Mouse (Mus musculus) olfactory bulb, adult 2 months (tissue): ENCODE results near the gene BC052040. TPM values are rescaled to one million over a fixed set of nuclear protein-coding genes. Genes with fewer than 3 reads are reported as not detected.

Source experiments
- H3K27ac ChIP-seq: fragments of 200-500 bp; 2 replicates; pipeline ENCODE4 v1.5.1; 2012; ENCODE audit warnings: low read depth, low read length; ENCODE audit not compliant: insufficient read depth
- H3K4me1 ChIP-seq: fragments of 200-500 bp; 2 replicates; pipeline ENCODE4 v1.6.1; 2012; ENCODE audit warnings: low read length; ENCODE audit not compliant: control insufficient read depth, insufficient read depth
- H3K4me3 ChIP-seq: fragments of 200-500 bp; 2 replicates; pipeline ENCODE4 v1.5.1; 2012; ENCODE audit warnings: mild to moderate bottlenecking, low read depth, low read length, moderate library complexity; ENCODE audit not compliant: insufficient read depth
- CTCF ChIP-seq: fragments of 200-500 bp; IDR thresholded peaks from 2 replicates; pipeline ENCODE4 v1.5.1; 2012; ENCODE audit warnings: low read depth, mild to moderate bottlenecking, low read length, moderate library complexity; ENCODE audit not compliant: insufficient read depth
- POLR2A ChIP-seq: fragments of 200-500 bp; IDR thresholded peaks from 2 replicates; pipeline ENCODE4 v1.6.1; 2012; ENCODE audit warnings: mild to moderate bottlenecking, low read depth, low read length, moderate library complexity; ENCODE audit not compliant: insufficient read depth
- WGBS: fragments of 180-500 bp; shearing (Covaris S2); methylation state at CpG from one replicate; pipeline ENCODE4 v1.1.7; 2018; 5-methylcytosine and 5-hydroxymethylcytosine counted together
- polyA plus RNA-seq: library from polyadenylated mRNA; stranded (reverse); fragments of >200 nt; gene quantifications from 2 replicates; pipeline ENCODE4 v1.2.4, GENCODE M21; 2012; ENCODE audit warnings: low replicate concordance; ENCODE audit not compliant: missing spikeins, insufficient read depth, insufficient read length

The BC052040 gene
- polyA plus RNA-seq, 1 experiment, result not detected

- no peaks in the 10 kb centered on the region for H3K4me1 ChIP-seq
- H3K4me3 ChIP-seq, result no peak overlapping the region
- no peak for TF ChIP-seq POLR2A
- no peak for TF ChIP-seq CTCF
- 86% methylated on average over 8 of the region's 8 CpGs for WGBS
- no peak overlapping the region for H3K27ac ChIP-seq
Measured at GRCm38 (mm10) chr2:115764595-115765305, 183.2 kb downstream of the BC052040 start.

GRCm38 (mm10) chr2:115769597-115770305, 188.2 kb downstream of the BC052040 start:
- 62% methylated on average over 10 of the region's 10 CpGs for WGBS
- Histone ChIP-seq H3K4me1 (no peaks in the 10 kb centered on the region), H3K4me3 (no peak overlapping the region), H3K27ac (no peak overlapping the region)
- TF ChIP-seq CTCF (no peak), POLR2A (no peak)

GRCm38 (mm10) chr2:115772709-115773108, 191.2 kb downstream of the BC052040 start:
- H3K4me3 ChIP-seq, result no peak overlapping the region
- H3K4me1 ChIP-seq, result no peaks in the 10 kb centered on the region
- no peak for TF ChIP-seq POLR2A
- TF ChIP-seq CTCF, result no peak
- no peak overlapping the region for H3K27ac ChIP-seq
- WGBS, result 74% methylated on average over 1 of the region's 1 CpGs

- Histone ChIP-seq H3K27ac (no peak overlapping the region), H3K4me3 (no peak overlapping the region), H3K4me1 (no peaks in the 10 kb centered on the region)
- WGBS, result 80% methylated on average over 5 of the region's 5 CpGs
- no peak for TF ChIP-seq POLR2A
- no peak for TF ChIP-seq CTCF
Measured at GRCm38 (mm10) chr2:115774153-115774908, 192.8 kb downstream of the BC052040 start.

GRCm38 (mm10) chr2:115775488-115776217, 194.1 kb downstream of the BC052040 start:
- Histone ChIP-seq H3K4me1 (no peaks in the 10 kb centered on the region), H3K4me3 (no peak overlapping the region), H3K27ac (no peak overlapping the region)
- WGBS, result 81% methylated on average over 8 of the region's 8 CpGs
- TF ChIP-seq POLR2A, result no peak
- TF ChIP-seq CTCF, result no peak

GRCm38 (mm10) chr2:115776924-115777860, 195.7 kb downstream of the BC052040 start:
- WGBS, result 80% methylated on average over 17 of the region's 17 CpGs
- TF ChIP-seq CTCF, result no peak
- Histone ChIP-seq H3K27ac (no peak overlapping the region), H3K4me1 (no peaks in the 10 kb centered on the region), H3K4me3 (no peak overlapping the region)

DNA sequence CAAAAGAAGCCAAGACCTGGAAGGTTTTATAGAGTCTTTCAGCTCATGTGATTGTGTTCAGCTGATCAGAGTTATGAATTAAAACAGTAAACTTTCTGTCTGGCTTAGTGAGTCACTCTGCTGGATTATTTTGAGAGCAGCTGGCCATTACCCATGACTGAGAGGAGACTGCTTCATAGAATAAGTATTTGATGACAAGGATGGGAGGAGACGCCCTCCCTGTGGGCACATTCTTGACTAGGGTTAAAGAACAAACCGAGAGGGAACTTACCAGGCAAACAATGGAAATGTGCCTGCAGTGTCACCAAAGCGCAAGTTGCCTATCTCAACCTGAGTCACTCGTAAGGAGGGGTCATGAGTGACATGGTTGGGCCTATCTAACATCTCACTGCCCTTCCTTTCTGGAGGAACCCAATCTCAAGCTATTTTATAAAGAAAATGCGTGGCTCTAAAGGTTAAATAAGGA, 199.1 kb downstream of the BC052040 start:
- H3K27ac ChIP-seq, result no peak overlapping the region
- TF ChIP-seq CTCF, result no peak
- no peak for TF ChIP-seq POLR2A
- no peaks in the 10 kb centered on the region for H3K4me1 ChIP-seq
- no peak overlapping the region for H3K4me3 ChIP-seq
- WGBS, result 90% methylated on average over 5 of the region's 5 CpGs

GRCm38 (mm10) chr2:115785687-115786086, 204.2 kb downstream of the BC052040 start:
- H3K4me3 ChIP-seq, result no peak overlapping the region
- 68% methylated on average over 6 of the region's 6 CpGs for WGBS
- H3K27ac ChIP-seq, result no peak overlapping the region
- TF ChIP-seq CTCF (no peak), POLR2A (no peak)
- no peaks in the 10 kb centered on the region for H3K4me1 ChIP-seq
